Mouse (Mus musculus) small intestine, adult 2 months (tissue): Measurements from ENCODE around the gene Megf11.

Experiments
- CTCF ChIP-seq: fragments of 200-500 bp; IDR thresholded peaks from 2 replicates; pipeline ENCODE4 v1.5.1; 2012; ENCODE audit warnings: low read depth, mild to moderate bottlenecking, control low read depth, inconsistent platforms, low read length, moderate library complexity, mixed read lengths; ENCODE audit not compliant: insufficient replicate concordance, insufficient read length; ENCODE audit errors: extremely low read depth
- POLR2A ChIP-seq: fragments of 200-500 bp; IDR thresholded peaks from 2 replicates; pipeline ENCODE4 v1.6.1; 2012; ENCODE audit warnings: low read depth, mild to moderate bottlenecking, control low read depth, inconsistent platforms, low read length, moderate library complexity

GRCm38 (mm10) chr9:64445981-64446380, 60.6 kb downstream of the Megf11 start:
- no peak for TF ChIP-seq POLR2A
- TF ChIP-seq CTCF = no peak
